Mouse (Mus musculus): ENCODE results near the gene Mpc2.

GRCm38 (mm10) chr1:165464574-165464973 lies 4.1 kb downstream of the Mpc2 start:
- TF ChIP-seq CTCF (IDR thresholded peaks at IDR 0.05; ENCODE audit: borderline replicate concordance, insufficient read depth, low read length) = no peak
- TF ChIP-seq POLR2A (IDR thresholded peaks at IDR 0.05; ENCODE audit: low read depth, low read length) = no peak
